Mouse (Mus musculus) adrenal gland, postnatal 14 days (tissue): ENCODE data around the gene Ndufv1. TPM values are rescaled to one million over a fixed set of nuclear protein-coding genes. Genes with fewer than 3 reads are reported as not detected.
"Not testable (repeated sequence)": the region's sequence is repeated elsewhere in the genome, so short reads cannot be mapped to it uniquely, and the experiment has no call there.

ENCODE experiments used
- DNase-seq: peaks from one replicate; pipeline ENCODE4 v3.0.0; 2021; ENCODE audit warnings: mixed read lengths
- total RNA-seq: library from RNA; stranded (reverse); gene quantifications from 2 replicates; pipeline ENCODE4 v1.2.3, GENCODE M21; 2021

The Ndufv1 gene
- total RNA-seq, 1 experiment from 2014 or later = 604 TPM

DNA sequence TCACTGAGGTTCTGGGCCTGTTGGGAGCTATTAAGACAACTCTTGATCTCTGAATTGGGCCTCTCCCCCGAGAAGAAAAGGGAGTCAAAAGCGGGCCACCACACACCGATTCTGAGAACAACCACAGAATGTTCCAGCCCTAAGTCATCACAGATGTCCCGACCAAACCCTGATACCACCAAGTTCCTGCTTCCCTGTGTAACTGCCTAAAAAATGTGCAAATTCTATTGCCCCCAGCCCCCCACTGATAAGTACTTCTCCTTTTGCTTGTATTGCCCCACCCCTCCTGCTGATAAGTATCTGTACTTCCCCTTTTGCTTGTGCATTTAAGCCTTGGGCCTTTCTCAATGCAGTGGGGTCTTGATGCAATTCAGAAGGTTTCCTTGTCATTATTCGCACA, 31.5 kb upstream of the Ndufv1 start:
- not testable (repeated sequence) for DNase-seq

DNA sequence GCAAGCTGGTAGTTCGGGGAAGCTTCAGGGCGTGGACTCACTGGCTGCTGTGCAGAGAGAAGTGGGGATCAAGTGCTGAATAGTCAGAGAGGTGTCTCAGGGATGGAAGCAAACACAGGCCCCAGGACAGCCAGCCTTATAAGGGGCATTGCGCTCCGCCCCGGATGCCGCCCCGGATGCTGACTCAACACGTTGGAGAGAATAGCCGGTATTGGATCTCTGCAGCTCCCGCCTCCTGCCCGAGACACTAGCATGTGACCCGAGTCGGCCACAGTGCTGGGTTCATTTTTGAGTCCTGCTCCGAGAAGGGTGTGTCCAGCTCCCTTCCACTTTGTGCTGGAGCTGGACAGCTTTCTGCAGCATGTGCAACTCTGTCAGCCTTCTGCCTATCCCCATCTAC, 29.5 kb upstream of the Ndufv1 start:
- peak; percentile 48 for DNase-seq

DNA sequence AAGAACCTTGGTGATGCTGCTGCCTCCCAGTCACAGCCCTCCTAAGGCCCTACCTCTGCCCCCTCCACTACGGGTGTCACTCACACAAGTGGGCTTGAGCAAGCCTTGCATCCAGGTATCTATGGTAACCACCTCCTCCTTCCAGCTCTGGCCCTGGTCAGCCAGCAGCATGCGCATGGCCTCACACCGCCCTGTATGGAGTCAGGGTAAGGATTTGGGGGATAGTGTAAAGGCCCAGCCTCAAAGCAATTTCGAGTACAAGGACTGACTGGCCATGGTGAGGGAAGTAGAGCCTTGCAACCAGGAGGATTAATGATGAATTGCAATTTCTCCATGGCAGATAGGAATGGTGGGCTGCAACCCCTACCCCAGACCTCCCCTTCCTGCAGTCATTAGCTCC, 28.9 kb upstream of the Ndufv1 start:
- not testable (repeated sequence) for DNase-seq

DNA sequence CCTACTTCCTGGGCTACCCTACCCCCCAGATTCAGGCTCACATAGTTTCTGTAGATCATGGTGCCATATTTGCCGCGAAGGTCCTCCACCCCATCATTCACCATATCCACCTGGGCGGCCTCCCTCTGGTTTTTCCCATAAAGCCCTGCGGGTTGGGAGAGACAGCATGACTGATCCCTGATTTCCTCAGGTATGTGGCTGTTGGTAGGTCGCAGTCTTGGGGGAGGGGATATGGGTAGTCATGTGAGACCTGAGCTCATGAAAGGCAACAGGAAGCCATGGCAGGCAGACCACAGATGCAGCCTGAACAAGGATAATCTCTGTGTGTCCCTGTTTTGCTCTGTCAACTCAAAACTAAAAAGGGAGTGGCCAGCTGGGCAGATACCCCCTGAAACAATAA, 28.3 kb upstream of the Ndufv1 start:
- not testable (repeated sequence) for DNase-seq

DNA sequence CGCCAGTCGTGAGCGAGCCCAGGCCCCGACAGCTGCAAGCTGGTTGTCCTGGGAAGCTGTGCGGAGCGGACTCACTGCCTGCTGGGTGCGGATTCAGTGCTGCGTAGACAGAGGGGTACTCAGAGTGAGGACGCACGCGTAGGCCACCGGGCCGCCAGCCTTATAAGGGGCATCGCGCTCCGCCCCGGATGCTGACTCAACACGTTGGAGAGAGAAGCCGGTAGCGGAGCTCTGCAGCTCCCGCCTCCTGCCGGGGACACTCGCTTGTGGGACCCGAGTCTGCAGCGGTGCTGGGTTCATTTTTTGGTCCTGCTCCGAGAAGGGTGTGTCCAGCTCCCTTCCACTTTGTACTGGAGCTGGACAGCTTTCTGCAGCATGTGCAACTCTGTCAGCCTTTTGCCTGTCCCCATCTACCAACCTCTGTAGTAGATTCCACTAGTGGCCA, 25.2 kb upstream of the Ndufv1 start, which contains the start of gene Gstp1:
Gene Gstp1, minus strand, starts transcription at position 198 of the 445 bp plus-strand sequence.
- DNase-seq = peak; percentile 94

DNA sequence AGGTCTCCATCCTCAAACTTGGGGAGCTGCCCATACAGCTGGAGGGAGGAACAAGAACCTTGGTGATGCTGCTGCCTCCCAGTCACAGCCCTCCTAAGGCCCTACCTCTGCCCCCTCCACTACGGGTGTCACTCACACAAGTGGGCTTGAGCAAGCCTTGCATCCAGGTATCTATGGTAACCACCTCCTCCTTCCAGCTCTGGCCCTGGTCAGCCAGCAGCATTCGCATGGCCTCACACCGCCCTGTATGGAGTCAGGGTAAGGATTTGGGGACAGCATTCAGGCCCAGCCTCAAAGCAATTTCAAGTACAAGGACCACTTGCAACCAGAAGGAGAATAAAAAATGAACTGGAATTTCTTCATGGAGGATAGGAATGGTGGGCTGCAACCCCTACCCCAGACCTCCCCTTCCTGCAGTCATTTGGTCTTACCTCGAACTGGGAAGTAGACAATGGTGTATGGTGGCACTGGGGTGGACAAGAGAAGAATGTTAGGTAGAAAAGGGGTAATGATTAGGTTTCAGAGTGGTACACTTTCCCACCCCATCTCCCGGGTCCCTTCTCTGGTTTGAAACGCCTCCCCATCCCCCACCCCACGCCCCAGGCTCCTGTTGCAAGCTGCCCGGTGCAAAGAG, 24.7 kb upstream of the Ndufv1 start:
- DNase-seq = not testable (repeated sequence)

DNA sequence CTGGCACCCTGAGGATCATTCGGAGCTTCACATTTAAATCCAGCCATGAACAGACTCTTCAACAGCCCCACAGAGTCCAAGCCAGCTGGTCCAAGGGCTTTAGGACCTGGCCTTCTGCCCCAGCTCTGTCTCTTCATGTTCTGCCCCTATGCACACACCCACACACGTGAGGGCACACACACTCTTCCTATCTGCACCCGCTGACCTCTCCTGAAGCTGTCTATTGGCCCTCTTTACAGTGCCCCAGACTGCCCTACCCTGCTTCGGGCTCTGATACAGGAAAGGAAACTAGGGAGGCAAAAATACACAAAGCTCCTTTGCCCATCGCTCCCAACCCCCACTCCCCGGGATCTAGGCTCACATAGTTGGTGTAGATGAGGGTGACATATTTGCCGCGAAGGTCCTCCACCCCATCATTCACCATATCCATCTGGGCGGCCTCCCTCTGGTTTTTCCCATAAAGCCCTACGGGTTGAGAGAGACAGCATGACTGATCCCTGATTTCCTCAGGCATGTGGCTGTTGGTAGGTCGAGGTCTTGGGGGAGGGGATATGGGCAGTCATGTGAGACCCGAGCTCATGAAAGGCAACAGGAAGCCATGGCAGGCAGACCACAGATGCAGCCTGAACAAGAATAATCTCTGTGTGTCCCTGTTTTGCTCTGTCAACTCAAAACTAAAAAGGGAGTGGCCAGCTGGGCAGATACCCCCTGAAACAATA, 23.9 kb upstream of the Ndufv1 start:
- no peak for DNase-seq

DNA sequence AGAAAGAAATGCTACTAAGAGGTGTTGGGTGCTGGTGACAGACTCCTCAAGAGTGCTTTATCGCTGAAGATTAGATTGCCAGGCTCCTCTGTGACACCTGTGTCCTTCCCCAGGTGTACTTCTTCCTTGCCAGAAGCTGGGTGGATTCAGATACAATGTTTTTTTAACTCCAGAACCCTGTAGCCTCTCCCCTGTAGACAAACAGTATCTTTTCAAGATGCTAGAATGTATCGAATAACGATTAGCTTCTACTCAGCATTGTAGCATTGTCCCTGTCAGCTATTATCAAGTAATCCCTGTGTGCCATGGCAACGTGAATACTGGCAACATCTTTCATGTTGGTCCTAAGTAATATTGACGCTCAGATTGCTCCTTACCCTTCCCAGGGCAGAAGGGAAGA, 21.1 kb upstream of the Ndufv1 start:
- no peak for DNase-seq

DNA sequence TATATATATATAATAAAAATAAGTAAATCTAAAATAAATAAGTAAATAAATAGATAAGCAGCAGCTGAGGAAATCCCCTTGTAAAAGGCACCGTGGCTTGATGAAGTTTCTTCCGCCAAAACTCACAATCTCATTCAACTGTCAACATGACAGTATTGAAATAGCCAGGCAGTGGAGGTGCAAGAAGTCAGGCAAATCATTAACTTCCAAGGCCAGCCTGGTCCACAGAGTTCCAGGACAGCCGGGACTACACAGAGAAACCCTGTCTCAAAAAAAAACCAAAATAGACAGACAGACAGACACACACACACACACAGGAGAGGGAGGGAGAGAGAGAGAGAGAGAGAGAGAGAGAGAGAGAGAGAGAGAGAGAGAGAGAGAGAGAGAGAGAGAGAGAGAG, 20.7 kb upstream of the Ndufv1 start:
- no peak for DNase-seq

DNA sequence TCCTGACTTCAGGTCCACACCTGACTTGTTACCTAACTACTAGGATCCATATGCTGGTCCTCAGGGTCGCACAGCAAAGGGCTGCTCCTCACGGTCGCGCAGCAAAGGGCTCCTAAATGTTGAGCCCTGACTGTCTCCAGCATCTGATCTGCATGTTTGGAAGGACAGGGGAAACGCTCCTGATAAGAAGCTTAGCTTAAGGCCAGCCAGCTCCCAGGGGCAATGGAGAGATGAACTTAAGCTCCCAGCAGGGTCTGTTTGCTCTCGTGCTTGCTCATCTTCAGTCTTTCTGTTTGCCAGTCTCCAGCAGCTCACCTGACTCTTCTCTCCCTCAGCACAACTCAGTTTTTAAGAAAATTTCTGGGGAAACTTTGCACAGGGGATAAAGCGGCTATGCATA, 20.1 kb upstream of the Ndufv1 start:
- no peak for DNase-seq

DNA sequence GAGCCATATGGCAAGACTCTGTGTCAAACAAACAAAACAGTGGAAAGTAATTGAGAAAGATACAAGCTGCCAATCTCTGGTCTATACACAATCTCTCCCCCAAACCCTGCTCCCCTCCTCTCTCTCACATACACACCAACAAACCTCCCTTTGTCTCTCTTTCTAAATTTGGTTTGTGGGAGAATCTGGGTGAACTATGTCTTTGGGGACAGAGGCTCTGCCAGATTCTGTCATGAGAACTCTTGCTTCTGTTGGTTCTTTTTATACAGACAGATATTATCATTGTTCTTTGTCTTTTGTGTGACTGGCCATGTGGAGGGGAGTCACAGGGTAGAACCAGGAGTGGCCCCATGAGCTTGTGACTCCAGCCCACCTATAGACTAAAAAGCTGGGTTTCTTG, 15.0 kb upstream of the Ndufv1 start:
- DNase-seq = no peak

DNA sequence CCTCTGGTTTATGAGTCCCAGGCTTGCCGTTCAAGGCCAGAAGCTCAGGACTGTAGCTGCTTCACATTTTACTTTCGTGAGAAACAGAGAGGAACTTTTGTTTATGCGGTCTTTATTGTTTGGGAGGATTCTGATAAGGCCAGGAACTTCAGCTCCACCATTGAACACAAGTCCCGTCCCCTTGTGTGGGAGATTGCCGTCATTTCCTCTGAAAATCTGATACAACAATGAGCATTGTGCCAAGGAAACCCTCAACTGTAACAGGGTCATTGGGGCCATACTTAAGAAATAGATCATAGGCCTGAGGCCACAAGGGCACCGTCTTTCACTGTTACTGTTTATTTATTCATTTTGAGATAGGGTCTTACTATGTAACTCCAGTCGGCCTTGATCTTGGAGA, 10.6 kb upstream of the Ndufv1 start:
- DNase-seq = no peak

DNA sequence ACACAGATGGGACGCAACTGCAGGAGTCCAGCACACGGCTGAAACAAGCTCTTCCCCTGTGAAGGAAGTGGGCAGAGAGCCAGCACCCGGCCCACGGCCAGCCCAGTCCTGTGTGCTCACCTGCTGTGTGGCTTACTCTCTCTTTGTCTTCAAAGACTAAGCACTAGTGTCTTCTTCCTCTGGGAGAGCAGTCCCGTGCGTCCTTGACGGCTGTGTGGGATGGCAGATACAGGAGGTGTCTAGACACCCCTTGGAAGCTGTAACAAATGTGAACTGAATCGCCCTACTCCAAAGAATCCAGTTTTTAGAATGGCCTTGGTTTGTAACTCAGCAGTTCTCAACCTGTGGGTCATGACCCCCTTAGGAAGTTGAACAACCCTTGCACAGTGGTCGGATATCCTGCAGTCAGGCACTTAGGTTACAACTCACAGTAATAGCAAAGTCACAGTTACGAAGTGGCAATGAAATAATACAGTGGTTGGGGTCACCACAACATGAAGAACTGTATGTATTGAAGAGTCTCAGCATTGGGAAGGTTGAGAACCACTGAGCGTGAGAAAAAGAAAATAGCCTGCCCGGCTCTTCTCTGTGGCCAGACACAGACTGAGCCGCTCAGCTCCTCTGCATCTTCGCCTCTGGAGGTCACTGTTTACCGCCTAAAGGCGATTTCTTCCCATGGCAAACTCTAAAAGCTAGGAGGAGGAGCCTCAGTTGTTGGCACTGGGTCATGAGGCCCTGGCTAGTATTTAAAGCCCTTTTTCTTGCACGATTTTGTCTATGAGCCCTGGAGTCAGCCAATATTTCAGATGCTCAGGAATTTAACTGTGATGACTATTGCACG, 6.4 kb upstream of the Ndufv1 start:
- DNase-seq = peak; percentile 90

DNA sequence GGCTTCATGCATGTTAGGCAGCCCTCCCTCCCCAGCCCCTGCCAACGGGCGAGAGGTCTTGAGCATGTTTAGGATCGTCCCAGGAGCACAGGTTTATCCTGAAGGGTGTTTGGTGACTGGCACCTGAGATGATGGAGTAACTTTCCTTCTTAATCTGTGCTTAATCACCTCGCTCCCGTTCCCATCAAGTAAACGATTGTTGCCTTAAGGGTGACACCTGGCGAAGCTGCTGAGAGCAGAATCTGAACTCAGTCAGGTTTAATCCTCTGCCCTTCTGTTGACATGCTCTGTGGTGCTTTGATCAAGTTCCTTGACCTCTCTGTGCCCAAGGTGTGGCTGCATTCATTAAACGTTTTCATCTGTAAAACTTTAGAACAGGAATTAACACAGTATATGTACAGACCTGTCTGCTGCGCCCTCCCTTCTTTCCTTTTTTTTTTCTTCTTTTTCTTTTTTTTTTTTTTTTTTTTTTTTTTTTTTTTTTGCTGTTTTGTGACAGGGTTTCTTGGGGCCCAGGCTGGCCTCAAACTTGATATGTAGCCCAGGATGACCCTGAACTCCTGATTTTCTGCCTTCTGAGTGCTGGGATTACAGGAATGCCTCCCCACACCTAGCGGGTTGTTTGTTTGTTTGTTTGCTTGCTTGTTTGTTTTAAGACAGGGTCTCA, 5.4 kb upstream of the Ndufv1 start:
- no peak for DNase-seq

DNA sequence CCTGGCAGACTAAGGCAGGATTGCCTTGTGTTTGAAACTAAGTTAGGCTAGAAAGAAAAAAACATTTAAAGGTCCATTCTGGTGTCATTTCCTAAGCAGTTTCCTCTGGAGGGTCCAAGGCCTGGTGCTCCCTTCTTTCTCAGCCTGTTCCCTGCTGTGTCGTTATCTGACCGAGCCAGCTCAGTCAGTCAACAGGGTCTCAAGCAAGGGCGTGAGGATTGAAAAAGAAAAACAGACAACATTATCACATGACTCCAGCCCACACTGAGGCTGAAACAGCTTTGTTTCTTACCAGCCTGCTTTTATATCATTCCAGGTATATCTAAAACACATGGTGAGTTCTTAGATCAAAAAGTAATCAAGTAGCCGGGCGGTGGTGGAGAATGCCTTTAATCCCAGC, 3.0 kb upstream of the Ndufv1 start:
- DNase-seq = no peak

DNA sequence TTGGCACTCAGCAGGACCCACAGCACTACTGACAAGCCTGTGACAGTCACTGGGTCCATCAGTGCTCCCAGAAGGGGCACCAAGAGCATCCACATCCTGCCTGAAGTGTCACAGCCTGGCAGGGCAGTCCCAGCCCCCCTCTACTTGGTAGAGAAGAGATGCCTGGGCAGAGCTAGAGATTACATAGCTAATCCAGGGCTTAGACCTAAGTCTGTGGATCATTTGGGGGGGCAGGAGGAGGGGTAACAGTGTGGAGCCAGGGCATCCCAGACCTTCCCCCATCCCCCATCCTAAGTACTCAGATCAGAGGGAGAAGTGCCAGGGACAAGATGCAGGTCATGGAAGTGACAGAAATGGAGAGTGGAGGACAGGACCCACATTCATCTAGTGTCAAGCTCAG, 2.2 kb upstream of the Ndufv1 start:
- DNase-seq = no peak

DNA sequence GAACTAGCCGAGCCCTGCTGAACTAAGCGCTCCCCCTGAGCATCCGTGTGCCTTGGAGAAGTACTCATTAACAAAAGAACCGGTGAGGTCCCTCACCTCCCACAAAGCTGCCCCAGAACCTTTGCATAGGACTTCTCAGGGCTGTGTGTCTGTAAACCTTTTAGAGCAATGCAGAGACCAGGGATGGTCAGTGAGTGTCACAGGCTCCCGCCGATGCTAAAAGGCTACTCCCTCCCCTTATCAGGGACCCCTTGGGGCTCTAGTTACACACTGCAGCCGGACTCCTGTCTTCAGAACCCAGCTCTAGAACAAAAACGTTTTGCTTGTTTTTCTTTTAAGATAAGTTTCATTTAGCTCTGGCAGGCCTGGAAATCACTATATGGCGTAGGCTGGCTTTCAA, 460 bp upstream of the Ndufv1 start:
- no peak for DNase-seq

DNA sequence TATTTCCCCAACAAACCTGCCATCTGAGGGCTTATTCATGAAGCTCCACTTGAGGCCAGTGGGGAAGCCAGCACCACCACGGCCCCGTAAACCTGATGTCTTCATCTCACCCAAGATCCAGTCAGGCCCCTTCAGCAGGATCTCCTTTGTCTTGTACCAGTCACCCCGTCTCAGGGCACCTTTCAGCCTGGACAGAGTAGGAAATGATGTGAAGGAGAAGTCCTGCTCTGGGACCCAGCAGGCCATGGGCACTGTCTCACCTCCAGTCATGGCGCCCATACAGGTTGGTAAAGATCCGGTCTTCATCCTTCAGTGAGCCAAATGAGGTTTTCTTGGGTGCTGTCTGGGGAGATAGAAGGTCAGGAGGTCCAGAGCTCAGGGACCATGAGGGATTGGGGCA, 1.5 kb downstream of the Ndufv1 start:
- DNase-seq = no peak

DNA sequence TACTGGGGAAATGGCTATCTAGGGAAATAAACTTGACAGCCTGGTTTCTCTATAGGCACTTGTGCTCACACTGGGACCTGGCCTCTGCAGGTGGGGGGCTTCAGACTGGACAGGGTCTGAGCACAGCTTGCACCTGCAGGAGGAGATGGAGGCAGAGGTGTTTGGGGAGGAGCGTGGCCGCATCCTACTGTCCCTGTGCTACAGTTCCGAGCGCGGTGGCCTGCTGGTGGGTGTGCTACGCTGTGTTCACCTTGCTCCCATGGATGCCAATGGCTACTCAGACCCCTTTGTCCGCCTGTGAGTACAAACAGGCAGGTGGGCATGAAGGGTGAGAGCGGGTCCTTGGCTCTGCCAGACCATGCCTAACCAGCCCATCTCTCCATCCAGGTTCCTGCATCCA, 6.6 kb downstream of the Ndufv1 start:
- DNase-seq = no peak

DNA sequence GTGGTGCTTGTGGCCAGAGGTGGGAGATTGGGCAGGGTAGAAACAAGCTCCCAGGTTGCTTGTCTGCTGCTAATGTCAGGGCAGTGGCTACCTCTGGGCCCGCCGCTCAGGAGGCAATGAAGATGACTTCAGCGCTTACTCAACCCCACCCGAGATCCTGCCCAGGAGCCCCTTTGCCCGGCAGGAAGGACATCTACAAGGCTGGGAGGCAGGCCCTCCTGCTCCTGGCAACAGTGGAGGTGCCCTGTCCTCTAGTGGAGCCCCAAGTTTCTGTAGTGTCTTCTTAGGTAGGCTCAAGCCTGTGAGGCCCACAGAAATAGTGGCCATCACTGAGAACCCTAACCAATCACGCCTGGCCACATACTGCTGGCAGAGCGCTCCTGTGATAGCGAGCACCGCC, 7.5 kb downstream of the Ndufv1 start:
- DNase-seq = no peak

DNA sequence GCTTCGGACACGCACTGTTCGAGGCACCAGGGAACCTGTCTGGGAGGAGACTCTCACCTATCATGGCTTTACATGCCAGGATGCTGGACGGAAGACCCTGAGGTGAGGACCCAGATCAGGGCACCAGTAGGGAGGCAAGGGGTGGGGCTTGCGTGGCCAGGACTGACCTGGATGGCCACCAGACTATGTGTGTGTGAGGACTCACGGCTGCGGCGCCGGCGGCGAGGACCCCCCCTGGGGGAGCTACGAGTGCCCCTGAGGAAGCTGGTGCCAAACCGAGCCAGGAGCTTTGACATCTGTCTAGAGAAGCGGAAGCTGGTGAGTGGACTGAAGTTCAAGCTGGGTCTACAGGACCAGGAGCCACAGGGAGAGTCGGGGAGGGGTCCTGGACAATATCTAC, 8.3 kb downstream of the Ndufv1 start:
- DNase-seq = no peak

DNA sequence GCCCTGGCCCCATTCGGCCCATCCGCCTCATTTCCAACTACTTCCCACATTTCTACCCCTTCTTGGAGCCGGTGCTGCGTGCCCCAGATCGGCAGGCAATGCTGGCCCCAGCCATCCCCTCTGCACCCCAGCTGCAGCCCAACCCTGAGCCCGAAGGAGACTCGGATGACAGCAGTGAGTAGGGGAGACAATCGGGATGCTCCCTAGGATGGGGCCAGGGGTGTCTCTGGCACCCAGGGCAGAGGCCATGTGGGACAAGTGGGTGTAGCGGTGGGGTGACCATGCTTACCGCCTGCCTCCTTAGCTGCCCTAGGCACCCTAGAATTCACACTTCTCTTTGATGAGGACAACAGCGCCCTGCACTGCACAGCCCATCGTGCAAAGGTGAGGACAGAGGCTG, 9.0 kb downstream of the Ndufv1 start:
- no peak for DNase-seq

DNA sequence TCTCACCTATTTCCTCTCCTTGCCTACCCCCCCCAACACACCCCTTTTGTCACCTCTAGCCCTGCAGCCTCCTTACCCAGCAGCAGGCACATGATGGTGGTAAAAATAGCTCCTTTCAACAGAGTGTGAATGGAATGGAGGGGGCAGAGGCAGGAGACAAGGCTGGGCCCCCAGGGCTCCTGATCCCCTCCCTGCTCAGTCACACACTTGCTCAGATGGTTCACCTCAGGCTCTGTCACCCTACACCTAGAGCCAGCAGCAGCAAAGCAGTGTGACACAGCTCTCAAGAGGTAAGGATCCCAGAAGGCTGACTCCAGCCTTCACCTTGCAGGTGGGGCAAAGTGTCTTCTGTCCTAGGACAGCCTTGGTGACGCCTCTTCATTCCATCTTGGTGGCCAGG, 9.5 kb downstream of the Ndufv1 start, which contains the start of gene Doc2g:
Gene Doc2g, plus strand, starts transcription at position 202 of the 400 bp plus-strand sequence.
- no peak for DNase-seq
